Mouse (Mus musculus): ENCODE results near the gene Olfml1.

- TF ChIP-seq CTCF (IDR thresholded peaks at IDR 0.05; ENCODE audit: low read depth): no peak
- TF ChIP-seq EP300 (IDR thresholded peaks at IDR 0.05; ENCODE audit: low read depth): no peak
Measured at GRCm38 (mm10) chr7:107624432-107624831, 57.2 kb downstream of the Olfml1 start.

Measured in liver, postnatal 0 days (tissue).